Mouse (Mus musculus): ENCODE data around the gene Cxcl5. TPM values are rescaled to one million over a fixed set of nuclear protein-coding genes. Genes with fewer than 3 reads are reported as not detected.

Gene Cxcl5
- polyA plus RNA-seq, 1 experiment: 0.06 TPM

GRCm38 (mm10) chr5:90804574-90804973 lies 45.4 kb downstream of the Cxcl5 start:
- H3K4me2 ChIP-seq (ENCODE audit: low read depth): no peak overlapping the region
- H3K4me3 ChIP-seq: no peak overlapping the region

GRCm38 (mm10) chr5:90806050-90806449 lies 46.9 kb downstream of the Cxcl5 start:
- TF ChIP-seq REST (IDR thresholded peaks at IDR 0.05; ENCODE audit: insufficient read depth, insufficient read length) (no peak), USF1 (IDR thresholded peaks at IDR 0.05; ENCODE audit: low read depth) (no peak), MYOG (IDR thresholded peaks at IDR 0.05; ENCODE audit: control insufficient read depth in 1 of 3, insufficient read depth in 1 of 3, insufficient read length in 2 of 3, low read depth in 2 of 3) (no peak), E2F4 (IDR thresholded peaks at IDR 0.05; ENCODE audit: insufficient read depth) (no peak), POLR2AphosphoS2 (IDR thresholded peaks at IDR 0.05; ENCODE audit: insufficient read length, low read depth) (no peak), SRF (IDR thresholded peaks at IDR 0.05; ENCODE audit: control insufficient read depth, insufficient read length, low read depth) (no peak), POLR2A (IDR thresholded peaks at IDR 0.05; ENCODE audit: insufficient read length, low read depth) (no peak), MYOD1 (IDR thresholded peaks at IDR 0.05; ENCODE audit: control insufficient read depth in 1 of 3, insufficient read length in 2 of 3, low read depth in 2 of 3) (no peak), MAX (IDR thresholded peaks at IDR 0.05; ENCODE audit: low read depth) (no peak), TCF3 (IDR thresholded peaks at IDR 0.05; ENCODE audit: insufficient read length, low read depth) (no peak), TCF12 (IDR thresholded peaks at IDR 0.05; ENCODE audit: insufficient read depth, poor library complexity, severe bottlenecking) (no peak), CEBPB (IDR thresholded peaks at IDR 0.05; ENCODE audit: insufficient read depth, poor library complexity, severe bottlenecking) (no peak)
- Histone ChIP-seq H3K4me3 (no peak overlapping the region), H3K79me2 (ENCODE audit: control insufficient read depth, insufficient read depth) (no peaks in the 10 kb centered on the region), H3K36me3 (ENCODE audit: control insufficient read depth, insufficient read depth) (no peaks in the 10 kb centered on the region), H3K27me3 (ENCODE audit: control insufficient read depth, insufficient read depth, insufficient read length) (no peaks in the 10 kb centered on the region), H3ac (ENCODE audit: control insufficient read depth, insufficient read length) (no peak overlapping the region), H3K4me2 (ENCODE audit: low read depth) (no peak overlapping the region)

More at GRCm38 (mm10) chr5:90804574-90804973, 45.4 kb downstream of the Cxcl5 start:
- TF ChIP-seq SRF (IDR thresholded peaks at IDR 0.05; ENCODE audit: control insufficient read depth, insufficient read length, low read depth): no peak
- no peak for TF ChIP-seq CEBPB (IDR thresholded peaks at IDR 0.05; ENCODE audit: insufficient read depth, poor library complexity, severe bottlenecking)
- no peak for TF ChIP-seq E2F4 (IDR thresholded peaks at IDR 0.05; ENCODE audit: insufficient read depth)
- TF ChIP-seq POLR2AphosphoS2 (IDR thresholded peaks at IDR 0.05; ENCODE audit: insufficient read length, low read depth): no peak
- TF ChIP-seq POLR2A (IDR thresholded peaks at IDR 0.05; ENCODE audit: insufficient read length, low read depth): no peak
- no peak for TF ChIP-seq MAX (IDR thresholded peaks at IDR 0.05; ENCODE audit: low read depth)
- no peak for TF ChIP-seq REST (IDR thresholded peaks at IDR 0.05; ENCODE audit: insufficient read depth, insufficient read length)
- no peak for TF ChIP-seq TCF12 (IDR thresholded peaks at IDR 0.05; ENCODE audit: insufficient read depth, poor library complexity, severe bottlenecking)
- no peak for TF ChIP-seq MYOG (IDR thresholded peaks at IDR 0.05; ENCODE audit: control insufficient read depth in 1 of 3, insufficient read depth in 1 of 3, insufficient read length in 2 of 3, low read depth in 2 of 3)
- TF ChIP-seq TCF3 (IDR thresholded peaks at IDR 0.05; ENCODE audit: insufficient read length, low read depth): no peak
- TF ChIP-seq USF1 (IDR thresholded peaks at IDR 0.05; ENCODE audit: low read depth): no peak
- TF ChIP-seq MYOD1 (IDR thresholded peaks at IDR 0.05; ENCODE audit: control insufficient read depth in 1 of 3, insufficient read length in 2 of 3, low read depth in 2 of 3): no peak
- H3K36me3 ChIP-seq (ENCODE audit: control insufficient read depth, insufficient read depth): no peaks in the 10 kb centered on the region
- H3K79me2 ChIP-seq (ENCODE audit: control insufficient read depth, insufficient read depth): no peaks in the 10 kb centered on the region
- H3ac ChIP-seq (ENCODE audit: control insufficient read depth, insufficient read length): no peak overlapping the region
- no peaks in the 10 kb centered on the region for H3K27me3 ChIP-seq (ENCODE audit: control insufficient read depth, insufficient read depth, insufficient read length)

GRCm38 (mm10) chr5:90807176-90807950 lies 48.2 kb downstream of the Cxcl5 start:
- TF ChIP-seq E2F4 (IDR thresholded peaks at IDR 0.05; ENCODE audit: insufficient read depth): no peak
- H3K27me3 ChIP-seq (ENCODE audit: control insufficient read depth, insufficient read depth, insufficient read length): no peaks in the 10 kb centered on the region
- no peaks in the 10 kb centered on the region for H3K79me2 ChIP-seq (ENCODE audit: control insufficient read depth, insufficient read depth)
- H3K36me3 ChIP-seq (ENCODE audit: control insufficient read depth, insufficient read depth): no peaks in the 10 kb centered on the region
- no peak overlapping the region for H3K4me2 ChIP-seq (ENCODE audit: low read depth)
- H3ac ChIP-seq (ENCODE audit: control insufficient read depth, insufficient read length): no peak overlapping the region
- H3K4me3 ChIP-seq: no peak overlapping the region

Other genes with a start within 250 kb of the Cxcl5 start
- not detected for gene Afm, start 240.4 kb upstream of the Cxcl5 start, polyA plus RNA-seq (2012; fragmentation: generic; extraction: Trizol)
- gene 5830473C10Rik, start 198.3 kb upstream of the Cxcl5 start, polyA plus RNA-seq (2012; fragmentation: generic; extraction: Trizol): not detected
- not detected for gene Rassf6, start 118.7 kb upstream of the Cxcl5 start, polyA plus RNA-seq (2012; fragmentation: generic; extraction: Trizol)
- 0.08 TPM for gene Ppbp, start 9.2 kb downstream of the Cxcl5 start, polyA plus RNA-seq (2012; fragmentation: generic; extraction: Trizol)
- gene Pf4, start 13.1 kb downstream of the Cxcl5 start, polyA plus RNA-seq (2012; fragmentation: generic; extraction: Trizol): not detected
- not detected for gene Cxcl3, start 26.7 kb downstream of the Cxcl5 start, polyA plus RNA-seq (2012; fragmentation: generic; extraction: Trizol)
- not detected for gene Cxcl15, start 35.2 kb downstream of the Cxcl5 start, polyA plus RNA-seq (2012; fragmentation: generic; extraction: Trizol)
- 0.90 TPM for gene Cxcl1, start 131.9 kb downstream of the Cxcl5 start, polyA plus RNA-seq (2012; fragmentation: generic; extraction: Trizol)
- gene Cxcl2, start 144.5 kb downstream of the Cxcl5 start, polyA plus RNA-seq (2012; fragmentation: generic; extraction: Trizol): not detected
- 11.9 TPM for gene Mthfd2l, start 171.8 kb downstream of the Cxcl5 start, polyA plus RNA-seq (2012; fragmentation: generic; extraction: Trizol)